Mouse (Mus musculus) megakaryocyte, adult 5-6 weeks (primary cell): ENCODE measurements around the gene Adam6a. TPM values are rescaled to one million over a fixed set of nuclear protein-coding genes. Genes with fewer than 3 reads are reported as not detected.
"Not testable (repeated sequence)": the region's sequence is repeated elsewhere in the genome, so short reads cannot be mapped to it uniquely, and the experiment has no call there.

ENCODE experiments used
- ATAC-seq: 2 replicates; pipeline ENCODE4 v1.8.0; 2016; ENCODE audit warnings: mild to moderate bottlenecking, inconsistent platforms; ENCODE audit not compliant: poor library complexity, severe bottlenecking
- total RNA-seq, 2 experiments: library from RNA; stranded (forward) in 1 of 2; stranded (reverse) in 1 of 2; fragments of 153-499, 151-499 nt in 1 of 2; fragments of 221-1000, 200-1000 nt in 1 of 2; gene quantifications; 2 replicates each; pipeline versions ENCODE4 v1.2.3 to v1.2.4; 2015 to 2017

Gene Adam6a
- total RNA-seq (2015) (not detected in 2 replicates), total RNA-seq (2017) (not detected in 2 replicates)

- ATAC-seq: not testable (repeated sequence)
Measured at GRCm38 (mm10) chr12:113543608-113544007, at the start of gene Adam6a. TSS of gene Adam6a (plus strand) at chr12:113543908.

- ATAC-seq: no peak
Measured at GRCm38 (mm10) chr12:113525901-113526300, 17.8 kb upstream of the Adam6a start.

GRCm38 (mm10) chr12:113578241-113578640 lies 34.5 kb downstream of the Adam6a start:
- ATAC-seq: no peak; the same call in 1 of the 2 replicates

GRCm38 (mm10) chr12:113588001-113588400 lies 44.3 kb downstream of the Adam6a start:
- ATAC-seq: no peak

Other genes starting within 250 kb of the Adam6a start
- gene Adam6b, start 54.4 kb upstream of the Adam6a start, total RNA-seq (2015): not detected in 2 replicates
- gene Adam6b, start 54.4 kb upstream of the Adam6a start, total RNA-seq (2017): not detected in 2 replicates